Mouse (Mus musculus) adrenal gland, postnatal 25 days (tissue): ENCODE measurements around the gene Oit3. TPM values are rescaled to one million over a fixed set of nuclear protein-coding genes. Genes with fewer than 3 reads are reported as not detected.

Source experiments
- total RNA-seq: library from RNA; stranded (reverse); gene quantifications from 2 replicates; pipeline ENCODE4 v1.2.3, GENCODE M21; 2021

Gene Oit3
- total RNA-seq, 1 experiment from 2014 or later, result 6.2 TPM

Other genes starting within 250 kb of the Oit3 start
- gene Sept10, start 219.9 kb downstream of the Oit3 start, total RNA-seq, result 47.4 and 67.0 TPM in 2 replicates
- 29.0 and 29.1 TPM in 2 replicates for gene Sowahc, start 219.8 kb downstream of the Oit3 start, total RNA-seq
- gene P4ha1, start 118.5 kb downstream of the Oit3 start, total RNA-seq, result 30.3 and 53.3 TPM in 2 replicates
- gene Gm10273, start 46.1 kb downstream of the Oit3 start, total RNA-seq, result 23.4 and 50.5 TPM in 2 replicates
- gene Pla2g12b, start 38.1 kb downstream of the Oit3 start, total RNA-seq, result 1.4 TPM in 1 of 2 replicates, not detected in the other
- gene Gm10322, start 174.3 kb upstream of the Oit3 start, total RNA-seq, result not detected in 2 replicates
- gene Mcu, start 174.9 kb upstream of the Oit3 start, total RNA-seq, result 47.2 and 52.3 TPM in 2 replicates